In genomic region chr5:72244134-72244533, GRCm38 (mm10) we compare ENCODE assay signal across 9 mouse cellular contexts.
DNase-seq lines count a peak whose midpoint lies in the region; TF ChIP-seq lines count a peak whose summit lies in the region.
"Had no signal": no experiment of that assay in that cellular context is flagged by ENCODE, and none has a peak within 500 bp of the region (broad histone marks: within the 10 kb centered on the region; RNA-seq: fewer than 3 reads in every experiment).

No protein-coding gene starts in this region.

- peaks cover 22% of the 10 kb centered on the region for H3K36me3 ChIP-seq in liver, adult 2 months (ENCODE audit: control insufficient read depth, insufficient read depth, low read length)

- H3K4me3 ChIP-seq in liver, adult 2 months (ENCODE audit: insufficient read depth, low read depth, low read length), result no peak overlapping the region
- H3K4me3 ChIP-seq: heart, embryonic 15.5 days; midbrain, embryonic 12.5 days had no signal

- 0 out of 2 replicates have a peak, but pooled peaks cover 5% of the 10 kb centered on the region for H3K4me1 ChIP-seq in liver, adult 2 months (ENCODE audit: control insufficient read depth, insufficient read depth, low read length)
- H3K4me1 ChIP-seq: heart, embryonic 15.5 days; midbrain, embryonic 12.5 days had no signal

- peak; percentile 65 for DNase-seq in liver, adult 2 months (ENCODE audit: extremely low read depth, low read depth, low spot score)
- DNase-seq in liver, result no peak
- peak; percentile 84 for DNase-seq in brain, embryonic 14.5 days (ENCODE audit: low read depth)
- peak; percentile 46 to 64 for DNase-seq in frontal cortex, postnatal 36 days (ENCODE audit: low spot score in 2 of 2)
- DNase-seq in layer of hippocampus, adult 9-10 months (ENCODE audit: low spot score), result peak; percentile 45
- DNase-seq in right cerebral cortex, postnatal 14 days, result peak; percentile 58
- no peak for DNase-seq in spleen, adult 12 weeks (ENCODE audit: low spot score)

- H3K9ac ChIP-seq in liver, adult 2 months (ENCODE audit: low read depth, low read length), result no peak overlapping the region
- H3K9ac ChIP-seq: heart, embryonic 15.5 days; midbrain, embryonic 12.5 days had no signal

- no peak for TF ChIP-seq POLR2A in liver, adult 2 months (IDR thresholded peaks at IDR 0.05; ENCODE audit: extremely low read depth, insufficient read depth, low read length)
- no peak for TF ChIP-seq POLR2A in brain, embryonic 14.5 days (IDR thresholded peaks at IDR 0.05; ENCODE audit: borderline replicate concordance, extremely low read depth, insufficient read depth, insufficient read length, poor library complexity, severe bottlenecking)

- WGBS in liver, adult 2 months, result 54% methylated on average over 3 of the region's 3 CpGs

- H3K27ac ChIP-seq in liver, adult 2 months (replicated peaks; ENCODE audit: insufficient read depth, low read depth, low read length), result no peak overlapping the region
- H3K27ac ChIP-seq: heart, embryonic 15.5 days; midbrain, embryonic 12.5 days had no signal

- no peaks in the 10 kb centered on the region for H3K79me2 ChIP-seq in liver, adult 2 months (ENCODE audit: control insufficient read depth, insufficient read depth, low read length)

- TF ChIP-seq CTCF in liver, adult 2 months (IDR thresholded peaks at IDR 0.05; ENCODE audit: low read depth, low read length), result no peak
- TF ChIP-seq CTCF in brain, embryonic 14.5 days (IDR thresholded peaks at IDR 0.05; ENCODE audit: borderline replicate concordance, extremely low read depth, insufficient read depth, insufficient read length), result no peak

- no peaks in the 10 kb centered on the region for H3K27me3 ChIP-seq in liver, adult 2 months (ENCODE audit: control insufficient read depth, insufficient read depth, low read length)
- H3K27me3 ChIP-seq: heart, embryonic 15.5 days; midbrain, embryonic 12.5 days had no signal

Comparison
In these comparisons a context has a peak if more than half of its experiments do, and no peak if none do; other contexts are left out.
1. DNase-seq: peak in liver, adult 2 months (single experiment), brain, embryonic 14.5 days (single experiment), frontal cortex, postnatal 36 days (2 of 2), layer of hippocampus, adult 9-10 months (single experiment) and right cerebral cortex, postnatal 14 days (single experiment); none in liver (single experiment) and spleen, adult 12 weeks (single experiment).